Mouse (Mus musculus) thymus, adult 2 months (tissue): ENCODE results near the gene Erbb2. TPM values are rescaled to one million over a fixed set of nuclear protein-coding genes. Genes with fewer than 3 reads are reported as not detected.

Experiments
- DNase-seq: peaks from one replicate; pipeline ENCODE4 v3.0.0; 2021
- H3K27ac ChIP-seq: fragments of 200-500 bp; 2 replicates; pipeline ENCODE4 v1.5.1; 2012; ENCODE audit warnings: low read length, control low read depth; ENCODE audit not compliant: control insufficient read depth, insufficient read depth
- H3K27me3 ChIP-seq: fragments of 200-500 bp; 2 replicates; pipeline ENCODE4 v1.6.1; 2012; ENCODE audit warnings: mild to moderate bottlenecking, low read length, moderate library complexity, mixed read lengths; ENCODE audit not compliant: control insufficient read depth, insufficient read depth
- H3K36me3 ChIP-seq: fragments of 200-500 bp; 2 replicates; pipeline ENCODE4 v1.6.1; 2012; ENCODE audit warnings: mild to moderate bottlenecking, low read length, moderate library complexity; ENCODE audit not compliant: control insufficient read depth, insufficient read depth
- H3K4me1 ChIP-seq: fragments of 200-500 bp; replicated peaks from 2 replicates; pipeline ENCODE4 v1.6.1; 2012; ENCODE audit warnings: low read length; ENCODE audit not compliant: control insufficient read depth, insufficient read depth
- H3K4me3 ChIP-seq: fragments of 200-500 bp; 2 replicates; pipeline ENCODE4 v1.5.1; 2012; ENCODE audit warnings: mild to moderate bottlenecking, low read length, control low read depth, moderate library complexity; ENCODE audit not compliant: control insufficient read depth, insufficient read depth
- CTCF ChIP-seq: fragments of 200-500 bp; IDR thresholded peaks from 2 replicates; pipeline ENCODE4 v1.5.1; 2012; ENCODE audit warnings: mild to moderate bottlenecking, control low read depth, low read length, moderate library complexity, borderline replicate concordance; ENCODE audit not compliant: control insufficient read depth, poor library complexity, insufficient read depth; ENCODE audit errors: extremely low read depth
- POLR2A ChIP-seq: fragments of 200-500 bp; IDR thresholded peaks from 2 replicates; pipeline ENCODE4 v1.6.1; 2012; ENCODE audit warnings: mild to moderate bottlenecking, low read length, control low read depth, moderate library complexity; ENCODE audit not compliant: control insufficient read depth, poor library complexity, insufficient read depth; ENCODE audit errors: extremely low read depth
- WGBS: fragments of 180-500 bp; shearing (Covaris S2); methylation state at CpG from one replicate; pipeline ENCODE4 v1.1.7; 2018; 5-methylcytosine and 5-hydroxymethylcytosine counted together
- polyA plus RNA-seq: library from polyadenylated mRNA; depleted of rRNA; stranded (reverse); fragments of >200 nt; gene quantifications from 2 replicates; pipeline ENCODE4 v1.2.3, GENCODE M21; 2012

Gene Erbb2
- polyA plus RNA-seq, 1 experiment, result 6.6 TPM

GRCm38 (mm10) chr11:98431743-98432502 lies 19.7 kb downstream of the Erbb2 start:
- DNase-seq, result no peak
- Histone ChIP-seq H3K27me3 (no peaks in the 10 kb centered on the region), H3K27ac (no peak overlapping the region), H3K4me1 (no peaks in the 10 kb centered on the region), H3K4me3 (no peak overlapping the region), H3K36me3 (no peaks in the 10 kb centered on the region)
- no peak for TF ChIP-seq POLR2A
- no peak for TF ChIP-seq CTCF
- WGBS, result 86% methylated on average over 9 of the region's 9 CpGs

- Histone ChIP-seq H3K36me3 (peaks cover 4% of the 10 kb centered on the region; the same call in 1 of the 2 replicates), H3K27ac (no peak overlapping the region), H3K4me3 (no peak overlapping the region), H3K27me3 (no peaks in the 10 kb centered on the region), H3K4me1 (peaks cover 7% of the 10 kb centered on the region)
- TF ChIP-seq POLR2A (no peak), CTCF (no peak)
- no peak for DNase-seq
- 87% methylated on average over 9 of the region's 9 CpGs for WGBS
Observed at GRCm38 (mm10) chr11:98435723-98436122, 23.5 kb downstream of the Erbb2 start.

- TF ChIP-seq POLR2A, result no peak
- TF ChIP-seq CTCF, result no peak
- Histone ChIP-seq H3K27me3 (no peaks in the 10 kb centered on the region), H3K27ac (no peak overlapping the region), H3K4me3 (no peak overlapping the region), H3K4me1 (peaks cover 7% of the 10 kb centered on the region), H3K36me3 (peaks cover 4% of the 10 kb centered on the region; the same call in 1 of the 2 replicates)
- no peak for DNase-seq
- WGBS, result 97% methylated on average over 6 of the region's 6 CpGs
Observed at GRCm38 (mm10) chr11:98437441-98437840, 25.2 kb downstream of the Erbb2 start.

- H3K27ac ChIP-seq, result 0 out of 2 replicates have a peak within 1 kb of the TSS, but pooled peaks have one; percentile 35
- DNase-seq, result peak; percentile 93
- TF ChIP-seq POLR2A (peak; percentile 41; the same call in 1 of the 2 replicates), CTCF (peak; percentile 94)
- no peaks in the 10 kb centered on the region for H3K27me3 ChIP-seq
- H3K4me1 ChIP-seq, result peaks cover 7% of the 10 kb centered on the region
- 4% methylated on average over 43 of the region's 43 CpGs for WGBS
- H3K4me3 ChIP-seq, result peak within 1 kb of the TSS; percentile 95
- H3K36me3 ChIP-seq, result peaks cover 4% of the 10 kb centered on the region; the same call in 1 of the 2 replicates
Observed at GRCm38 (mm10) chr11:98438331-98439158, 26.3 kb downstream of the Erbb2 start, which contains the start of gene Mien1. Mien1 (minus strand) TSS chr11:98438991.

GRCm38 (mm10) chr11:98443688-98444087 lies 31.4 kb downstream of the Erbb2 start:
- Histone ChIP-seq H3K4me1 (peaks cover 22% of the 10 kb centered on the region), H3K4me3 (no peak overlapping the region), H3K27me3 (no peaks in the 10 kb centered on the region), H3K27ac (no peak overlapping the region), H3K36me3 (no peaks in the 10 kb centered on the region)
- no peak for TF ChIP-seq CTCF
- 100% methylated on average over 1 of the region's 1 CpGs for WGBS
- no peak for DNase-seq

GRCm38 (mm10) chr11:98445238-98445637 lies 33.0 kb downstream of the Erbb2 start:
- no peak for DNase-seq
- no peak overlapping the region for H3K27ac ChIP-seq
- H3K27me3 ChIP-seq, result no peaks in the 10 kb centered on the region

GRCm38 (mm10) chr11:98445679-98446078 lies 33.4 kb downstream of the Erbb2 start:
- Histone ChIP-seq H3K4me1 (peaks cover 42% of the 10 kb centered on the region), H3K4me3 (no peak overlapping the region), H3K27ac (no peak overlapping the region), H3K27me3 (no peaks in the 10 kb centered on the region), H3K36me3 (no peaks in the 10 kb centered on the region)
- TF ChIP-seq POLR2A (no peak), CTCF (no peak)
- 86% methylated on average over 4 of the region's 4 CpGs for WGBS
- no peak for DNase-seq

More at GRCm38 (mm10) chr11:98445238-98445637, 33.0 kb downstream of the Erbb2 start:
- Histone ChIP-seq H3K36me3 (no peaks in the 10 kb centered on the region), H3K4me3 (no peak overlapping the region), H3K4me1 (peaks cover 38% of the 10 kb centered on the region)
- 53% methylated on average over 1 of the region's 1 CpGs for WGBS
- TF ChIP-seq POLR2A (no peak), CTCF (no peak)
